Mouse (Mus musculus) CH12.LX (cell line): ENCODE results near the gene Smyd3. TPM values are rescaled to one million over a fixed set of nuclear protein-coding genes. Genes with fewer than 3 reads are reported as not detected.

ENCODE experiments used
- DNase-seq: peaks from one replicate; pipeline ENCODE4 v3.0.0-alpha.2; 2013; ENCODE audit errors: extremely low read depth
- H3K27ac ChIP-seq: 2 replicates; pipeline ENCODE4 v1.5.1; 2012; ENCODE audit warnings: low read depth, mild to moderate bottlenecking, control low read depth, moderate library complexity; ENCODE audit not compliant: insufficient read depth
- H3K27me3 ChIP-seq: replicated peaks from 2 replicates; pipeline ENCODE3; 2012; ENCODE audit warnings: inconsistent platforms
- H3K36me3 ChIP-seq, 2 experiments: replicated peaks in 1 of 2; 2 replicates each; pipeline versions ENCODE3 to v1.6.1; 2012; ENCODE audit warnings: inconsistent platforms in 1 of 2, low read length in 1 of 2, mild to moderate bottlenecking in 1 of 2, mixed read lengths in 1 of 2, moderate library complexity in 1 of 2; ENCODE audit not compliant: control insufficient read depth in 1 of 2, insufficient read depth in 1 of 2
- H3K4me1 ChIP-seq, 2 experiments: 2 replicates each; pipeline ENCODE4 v1.6.1; 2012; ENCODE audit warnings: inconsistent platforms in 1 of 2, moderate library complexity in 1 of 2; ENCODE audit not compliant: insufficient read depth in 2 of 2, control insufficient read depth in 1 of 2
- H3K4me2 ChIP-seq: 2 replicates; pipeline ENCODE4 v1.6.1; 2012; ENCODE audit warnings: low read depth, mild to moderate bottlenecking, control low read depth; ENCODE audit not compliant: poor library complexity, insufficient read depth, severe bottlenecking
- H3K4me3 ChIP-seq, 3 experiments: fragments of 150-350 bp in 1 of 3; sonication (generic) in 1 of 3; replicated peaks in 1 of 3; 2 replicates each; pipeline versions ENCODE3 to v1.5.1; 2011 to 2012; ENCODE audit warnings: low read depth in 2 of 3, low read length in 2 of 3, mild to moderate bottlenecking in 2 of 3, moderate library complexity in 2 of 3, control low read depth in 1 of 3, improper control_type of control experiment in 1 of 3, inconsistent platforms in 1 of 3, mixed read lengths in 1 of 3; ENCODE audit not compliant: poor library complexity in 1 of 3
- H3K79me2 ChIP-seq: replicated peaks from 2 replicates; pipeline ENCODE4 v1.6.1; 2012; ENCODE audit warnings: mild to moderate bottlenecking, moderate library complexity; ENCODE audit not compliant: control insufficient read depth, poor library complexity, insufficient read depth, severe bottlenecking; ENCODE audit errors: extremely low read depth
- H3K9ac ChIP-seq: 2 replicates; pipeline ENCODE4 v1.6.1; 2012; ENCODE audit warnings: low read depth, mild to moderate bottlenecking, control low read depth, moderate library complexity; ENCODE audit not compliant: insufficient read depth
- H3K9me3 ChIP-seq: replicated peaks from 2 replicates; pipeline ENCODE3; 2012; ENCODE audit warnings: low read length, inconsistent platforms, mixed read lengths
- BHLHE40 ChIP-seq: IDR thresholded peaks from 2 replicates; pipeline ENCODE4 v1.6.1; 2011; ENCODE audit warnings: mild to moderate bottlenecking, low read depth, low read length, improper control_type of control experiment
- CHD1 ChIP-seq: IDR thresholded peaks from 2 replicates; pipeline ENCODE4 v1.6.1; 2012; ENCODE audit warnings: low read depth, low read length, improper control_type of control experiment, inconsistent platforms
- E2F4 ChIP-seq: IDR thresholded peaks from 2 replicates; pipeline ENCODE4 v1.6.1; 2011; ENCODE audit warnings: low read depth, low read length, improper control_type of control experiment; ENCODE audit not compliant: insufficient replicate concordance
- GABPA ChIP-seq: IDR thresholded peaks from 2 replicates; pipeline ENCODE4 v1.6.1; 2012; ENCODE audit warnings: low read depth, low read length, improper control_type of control experiment, inconsistent platforms; ENCODE audit not compliant: insufficient replicate concordance
- HCFC1 ChIP-seq: IDR thresholded peaks from 2 replicates; pipeline ENCODE4 v1.6.1; 2012; ENCODE audit warnings: low read depth, mild to moderate bottlenecking, inconsistent platforms, low read length, improper control_type of control experiment
- IRF4 ChIP-seq: IDR thresholded peaks from 2 replicates; pipeline ENCODE4 v1.6.1; 2014; ENCODE audit warnings: low read depth, mild to moderate bottlenecking, inconsistent platforms, low read length, improper control_type of control experiment
- JUN ChIP-seq: IDR thresholded peaks from 2 replicates; pipeline ENCODE4 v1.6.1; 2011; ENCODE audit warnings: low read depth, mild to moderate bottlenecking, low read length, improper control_type of control experiment, moderate library complexity; ENCODE audit not compliant: insufficient read depth
- JUND ChIP-seq: conservative IDR thresholded peaks from 2 replicates; pipeline ENCODE4 v1.6.1; 2011; ENCODE audit warnings: low read depth, low read length, improper control_type of control experiment
- KAT2A ChIP-seq: IDR thresholded peaks from 2 replicates; pipeline ENCODE4 v1.6.1; 2012; ENCODE audit warnings: low read length, improper control_type of control experiment, inconsistent platforms; ENCODE audit not compliant: insufficient replicate concordance
- MAFK ChIP-seq: IDR thresholded peaks from 2 replicates; pipeline ENCODE4 v1.6.1; 2011; ENCODE audit warnings: low read length, improper control_type of control experiment; ENCODE audit not compliant: insufficient replicate concordance
- MAZ ChIP-seq: IDR thresholded peaks from 2 replicates; pipeline ENCODE4 v1.6.1; 2012; ENCODE audit warnings: low read depth, mild to moderate bottlenecking, inconsistent platforms, low read length, improper control_type of control experiment, moderate library complexity
- MXI1 ChIP-seq: IDR thresholded peaks from 2 replicates; pipeline ENCODE4 v1.6.1; 2011; ENCODE audit warnings: mild to moderate bottlenecking, low read depth, low read length, improper control_type of control experiment
- NRF1 ChIP-seq: IDR thresholded peaks from 2 replicates; pipeline ENCODE4 v1.6.1; 2014; ENCODE audit warnings: low read depth, mild to moderate bottlenecking, inconsistent platforms, low read length, improper control_type of control experiment, moderate library complexity
- PAX5 ChIP-seq: IDR thresholded peaks from 2 replicates; pipeline ENCODE4 v1.6.1; 2012; ENCODE audit warnings: low read length, inconsistent platforms, mixed read lengths
- POLR2A ChIP-seq: IDR thresholded peaks from 2 replicates; pipeline ENCODE4 v1.6.1; 2011; ENCODE audit warnings: low read depth, mild to moderate bottlenecking, improper control_type of control experiment, low read length
- RCOR1 ChIP-seq: conservative IDR thresholded peaks from 2 replicates; pipeline ENCODE4 v1.6.1; 2012; ENCODE audit warnings: low read depth, mild to moderate bottlenecking, inconsistent platforms, low read length, improper control_type of control experiment
- TCF12 ChIP-seq: IDR thresholded peaks from 2 replicates; pipeline ENCODE4 v1.6.1; 2014; ENCODE audit warnings: low read depth, mild to moderate bottlenecking, inconsistent platforms, low read length, improper control_type of control experiment
- UBTF ChIP-seq: IDR thresholded peaks from 2 replicates; pipeline ENCODE4 v1.6.1; 2012; ENCODE audit warnings: low read depth, mild to moderate bottlenecking, inconsistent platforms, low read length, improper control_type of control experiment, moderate library complexity
- USF1 ChIP-seq: IDR thresholded peaks from 2 replicates; pipeline ENCODE4 v1.6.1; 2014; ENCODE audit warnings: low read depth, mild to moderate bottlenecking, inconsistent platforms, low read length, improper control_type of control experiment
- USF2 ChIP-seq: conservative IDR thresholded peaks from 2 replicates; pipeline ENCODE4 v1.6.1; 2011; ENCODE audit warnings: low read depth, low read length, improper control_type of control experiment
- ZC3H11A ChIP-seq: IDR thresholded peaks from 2 replicates; pipeline ENCODE4 v1.6.1; 2012; ENCODE audit warnings: low read depth, mild to moderate bottlenecking, inconsistent platforms, low read length, improper control_type of control experiment
- ZKSCAN1 ChIP-seq: IDR thresholded peaks from 2 replicates; pipeline ENCODE4 v1.6.1; 2012; ENCODE audit warnings: low read depth, inconsistent platforms, low read length, improper control_type of control experiment, borderline replicate concordance
- ZMIZ1 ChIP-seq: IDR thresholded peaks from 2 replicates; pipeline ENCODE4 v1.6.1; 2012; ENCODE audit warnings: low read depth, mild to moderate bottlenecking, inconsistent platforms, low read length, improper control_type of control experiment
- ZNF384 ChIP-seq: IDR thresholded peaks from 2 replicates; pipeline ENCODE4 v1.6.1; 2012; ENCODE audit warnings: low read depth, low read length, improper control_type of control experiment, inconsistent platforms
- dilution Hi-C: fragments of 300-500 bp; cut with MboI; formaldehyde crosslinking; loops from 2 replicates; pipeline ENCODE4 v1.14.3; 2020; ENCODE audit warnings: low sequenced_read_pairs; ENCODE audit not compliant: extremely low pct_unique_long_range_greater_than_20kb, extremely low pct_ligation_motif_present
- in situ Hi-C: fragments of 300-500 bp; cut with MboI; formaldehyde crosslinking; loops from 3 replicates; pipeline ENCODE4 v1.14.3; 2019; ENCODE audit warnings: low sequenced_read_pairs, low pct_ligation_motif_present, low pct_unique_long_range_greater_than_20kb, mixed read lengths
- polyA plus RNA-seq: library from polyadenylated mRNA; unstranded; fragments of >175 nt; gene quantifications from 2 replicates; pipeline ENCODE4 v1.2.1, GENCODE M21; 2012; ENCODE audit warnings: low read depth; ENCODE audit not compliant: insufficient read length
- total RNA-seq, 2 experiments: library from RNA; depleted of rRNA; stranded (reverse); fragments of 300-350 nt in 1 of 2; fragments of >200 nt in 1 of 2; gene quantifications; 2 replicates each; pipeline ENCODE4 v1.2.3; 2012 to 2014

Smyd3 gene
- total and polyA plus RNA-seq, 3 experiments, result 11.4 to 12.5 (median 11.8) TPM

GRCm38 (mm10) chr1:179107761-179108694, 409.8 kb downstream of the Smyd3 start:
- TF ChIP-seq ZMIZ1 (no peak), TCF12 (no peak), NRF1 (no peak), POLR2A (no peak), E2F4 (no peak), MAZ (no peak), KAT2A (no peak), PAX5 (no peak), RCOR1 (no peak)
- no peaks in the 10 kb centered on the region for H3K27me3 ChIP-seq
- H3K9me3 ChIP-seq, result no peaks in the 10 kb centered on the region
- no peak for DNase-seq
- H3K4me2 ChIP-seq, result no peak overlapping the region
- no peaks in the 10 kb centered on the region for H3K4me1 ChIP-seq
- H3K4me3 ChIP-seq, result no peak overlapping the region
- in situ Hi-C loops, result no loop called here
- H3K79me2 ChIP-seq, result no peaks in the 10 kb centered on the region
- dilution Hi-C loops, result no loop called here
- H3K9ac ChIP-seq, result no peak overlapping the region
- H3K36me3 ChIP-seq, result no peaks in the 10 kb centered on the region
- H3K27ac ChIP-seq, result no peak overlapping the region

GRCm38 (mm10) chr1:179107211-179107610, 410.6 kb downstream of the Smyd3 start:
- H3K9ac ChIP-seq, result no peak overlapping the region
- H3K9me3 ChIP-seq, result no peaks in the 10 kb centered on the region
- no peak for DNase-seq
- no peak overlapping the region for H3K4me2 ChIP-seq
- H3K27me3 ChIP-seq, result no peaks in the 10 kb centered on the region
- TF ChIP-seq ZC3H11A (no peak), JUND (no peak), JUN (no peak), HCFC1 (no peak), BHLHE40 (no peak), USF1 (no peak), MXI1 (no peak), E2F4 (no peak), ZKSCAN1 (no peak), ZMIZ1 (no peak), IRF4 (no peak), KAT2A (no peak), NRF1 (no peak), UBTF (no peak), MAFK (no peak), ZNF384 (no peak), CHD1 (no peak), USF2 (no peak), GABPA (no peak), POLR2A (no peak)
- H3K4me1 ChIP-seq, result no peaks in the 10 kb centered on the region
- no peak overlapping the region for H3K27ac ChIP-seq
- in situ Hi-C loops, result no loop called here
- no peaks in the 10 kb centered on the region for H3K79me2 ChIP-seq
- dilution Hi-C loops, result no loop called here
- no peaks in the 10 kb centered on the region for H3K36me3 ChIP-seq
- no peak overlapping the region for H3K4me3 ChIP-seq
